Mouse (Mus musculus) embryonic facial prominence, embryonic 14.5 days (tissue): Measurements from ENCODE around the gene Trappc1. TPM values are rescaled to one million over a fixed set of nuclear protein-coding genes. Genes with fewer than 3 reads are reported as not detected.
A peak's percentile ranks its signal among the peaks of the same experiment; 100 is the strongest.

Experiments
- ATAC-seq: fragments of 200-750 bp; cut with Nextera tagmentation; 2 replicates; pipeline ENCODE4 v1.8.0; 2017; ENCODE audit warnings: low read depth, moderate number of reproducible peaks, moderate TSS enrichment
- DNase-seq: peaks from one replicate; pipeline ENCODE4 v3.0.0-alpha.2; 2015; ENCODE audit warnings: low spot score
- H3K27ac ChIP-seq: fragments of 300-500 bp; sonication (generic); replicated peaks from 2 replicates; pipeline ENCODE4 v1.5.1; 2014; ENCODE audit warnings: low read depth, mild to moderate bottlenecking, low read length, moderate library complexity
- H3K27me3 ChIP-seq: fragments of 300-500 bp; sonication (generic); replicated peaks from 2 replicates; pipeline ENCODE4 v1.6.1; 2014; ENCODE audit warnings: low read length; ENCODE audit not compliant: control insufficient read depth, insufficient read depth
- H3K36me3 ChIP-seq: fragments of 300-500 bp; sonication (generic); 2 replicates; pipeline ENCODE4 v1.6.1; 2014; ENCODE audit warnings: low read length, mixed read lengths; ENCODE audit not compliant: control insufficient read depth, insufficient read depth
- H3K4me1 ChIP-seq: fragments of 300-500 bp; sonication (generic); 2 replicates; pipeline ENCODE4 v1.6.1; 2014; ENCODE audit warnings: antibody characterized with exemption, low read length; ENCODE audit not compliant: control insufficient read depth, insufficient read depth
- H3K4me2 ChIP-seq: fragments of 300-500 bp; sonication (generic); 2 replicates; pipeline ENCODE4 v1.6.1; 2014; ENCODE audit warnings: low read depth, mild to moderate bottlenecking, low read length, moderate library complexity, mixed read lengths
- H3K4me3 ChIP-seq: fragments of 300-500 bp; sonication (generic); 2 replicates; pipeline ENCODE4 v1.5.1; 2014; ENCODE audit warnings: low read depth, mild to moderate bottlenecking, low read length
- H3K9ac ChIP-seq: fragments of 300-500 bp; sonication (generic); 2 replicates; pipeline ENCODE4 v1.6.1; 2014; ENCODE audit warnings: low read depth, mild to moderate bottlenecking, low read length, moderate library complexity, mixed read lengths
- H3K9me3 ChIP-seq: fragments of 300-500 bp; sonication (generic); 2 replicates; pipeline ENCODE4 v1.6.1; 2016; ENCODE audit warnings: low read length; ENCODE audit not compliant: control insufficient read depth
- WGBS: fragments of 180-500 bp; shearing (Covaris S2); extraction: QIAGEN DNeasy Blood & Tissue Kit; methylation state at CpG from one replicate; pipeline ENCODE4 v1.1.7; 2014; 5-methylcytosine and 5-hydroxymethylcytosine counted together
- polyA plus RNA-seq: library from polyadenylated mRNA; unstranded; fragments of >200 nt; fragmentation: Nextera tagmentation; extraction: Ambion mirVana; gene quantifications from 2 replicates; pipeline ENCODE4 v1.2.1, GENCODE M21; 2014

The Trappc1 gene
- 147 and 164 TPM in 2 replicates for polyA plus RNA-seq

DNA sequence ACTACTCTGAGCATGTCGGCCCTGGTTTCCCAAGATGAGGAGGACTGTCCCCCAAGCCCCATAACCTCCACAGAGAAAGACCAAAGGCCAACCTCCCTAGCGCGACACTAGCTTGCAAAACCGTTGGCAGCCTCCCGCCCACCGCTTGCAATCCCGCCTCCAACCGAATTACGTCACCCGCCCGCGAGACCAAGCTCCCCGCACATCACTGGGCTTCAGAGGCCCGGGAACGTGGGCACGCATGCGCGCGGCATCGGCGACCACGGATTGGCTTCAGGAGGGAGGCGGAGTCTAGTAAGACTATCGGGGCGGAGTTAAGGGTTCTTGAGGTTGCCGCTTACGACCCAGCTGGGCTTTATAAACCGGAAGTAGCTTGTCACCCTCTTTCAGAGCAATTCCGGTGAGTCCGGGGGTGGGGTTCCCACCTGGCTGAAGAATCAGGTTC lies at the start of gene Trappc1, which contains the start of gene Cntrob:
Trappc1 (plus strand) TSS at position 314 of the 445 bp plus-strand sequence.
Cntrob (minus strand) TSS at position 109 of the 445 bp plus-strand sequence.
- H3K27ac ChIP-seq = peak within 1 kb of the TSS; percentile 88
- ATAC-seq (peak; percentile 94), DNase-seq (peak; percentile 99)
- peaks cover 23% of the 10 kb centered on the region for H3K4me1 ChIP-seq
- peak within 1 kb of the TSS; percentile 89 for H3K4me2 ChIP-seq
- WGBS = under 1% methylated on average over 30 of the region's 30 CpGs
- peaks cover 18% of the 10 kb centered on the region for H3K36me3 ChIP-seq
- peak within 1 kb of the TSS; percentile 66 for H3K4me3 ChIP-seq
- H3K27me3 ChIP-seq = peaks cover 15% of the 10 kb centered on the region
- H3K9me3 ChIP-seq = no peaks in the 10 kb centered on the region
- peak within 1 kb of the TSS; percentile 89 for H3K9ac ChIP-seq

DNA sequence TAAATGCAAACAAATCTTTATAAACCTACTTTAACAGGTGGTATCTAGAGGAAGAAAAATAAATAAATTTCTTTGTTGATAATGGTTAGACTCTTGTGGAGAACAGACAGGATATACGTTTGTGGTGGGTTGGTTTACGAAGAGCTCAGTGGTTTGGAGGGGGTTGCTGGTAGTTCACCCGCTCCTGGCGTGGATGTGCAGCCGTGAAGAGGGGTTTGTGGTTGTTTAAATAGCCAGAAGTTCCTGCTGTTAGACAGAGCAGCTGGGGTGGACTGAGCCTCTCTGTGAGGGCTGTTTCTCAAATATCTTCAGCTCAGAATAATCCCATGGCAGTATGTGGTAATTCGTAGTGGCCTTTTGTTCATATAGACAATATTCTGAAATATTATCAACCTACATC lies 48.1 kb upstream of the Trappc1 start:
- WGBS = 52% methylated on average over 6 of the region's 6 CpGs
- no peak for ATAC-seq

DNA sequence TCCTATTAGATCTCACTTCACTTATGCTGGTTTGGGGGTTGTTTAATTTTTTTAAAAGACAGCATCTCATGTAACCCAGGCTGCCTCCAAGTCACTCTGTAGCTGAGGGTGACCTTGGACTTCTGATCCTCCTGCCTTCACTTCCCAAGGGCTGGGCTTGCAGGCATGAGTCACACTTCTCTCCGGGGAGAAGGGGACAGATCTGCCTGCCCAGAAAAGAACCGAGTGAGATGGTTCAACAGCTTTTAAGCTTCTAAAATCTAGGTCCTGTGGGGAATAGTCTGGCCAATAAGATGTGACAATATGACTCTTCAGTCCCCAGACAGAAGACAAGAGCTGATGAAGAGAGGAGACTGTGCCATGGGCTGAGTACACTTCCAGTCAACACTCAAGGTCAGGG lies 47.7 kb upstream of the Trappc1 start:
- H3K4me2 ChIP-seq = no peak overlapping the region
- ATAC-seq = no peak
- 59% methylated on average over 2 of the region's 2 CpGs for WGBS
- no peak overlapping the region for H3K9ac ChIP-seq
- H3K36me3 ChIP-seq = no peaks in the 10 kb centered on the region
- H3K4me1 ChIP-seq = no peaks in the 10 kb centered on the region
- H3K27ac ChIP-seq = no peak overlapping the region
- no peak overlapping the region for H3K4me3 ChIP-seq
- DNase-seq = no peak
- no peaks in the 10 kb centered on the region for H3K9me3 ChIP-seq
- no peaks in the 10 kb centered on the region for H3K27me3 ChIP-seq

More for the DNA sequence above, 48.1 kb upstream of the Trappc1 start:
- no peak for DNase-seq
- Histone ChIP-seq H3K36me3 (no peaks in the 10 kb centered on the region), H3K27me3 (no peaks in the 10 kb centered on the region), H3K4me2 (no peak overlapping the region), H3K9me3 (no peaks in the 10 kb centered on the region), H3K27ac (no peak overlapping the region), H3K4me3 (no peak overlapping the region), H3K9ac (no peak overlapping the region), H3K4me1 (no peaks in the 10 kb centered on the region)

DNA sequence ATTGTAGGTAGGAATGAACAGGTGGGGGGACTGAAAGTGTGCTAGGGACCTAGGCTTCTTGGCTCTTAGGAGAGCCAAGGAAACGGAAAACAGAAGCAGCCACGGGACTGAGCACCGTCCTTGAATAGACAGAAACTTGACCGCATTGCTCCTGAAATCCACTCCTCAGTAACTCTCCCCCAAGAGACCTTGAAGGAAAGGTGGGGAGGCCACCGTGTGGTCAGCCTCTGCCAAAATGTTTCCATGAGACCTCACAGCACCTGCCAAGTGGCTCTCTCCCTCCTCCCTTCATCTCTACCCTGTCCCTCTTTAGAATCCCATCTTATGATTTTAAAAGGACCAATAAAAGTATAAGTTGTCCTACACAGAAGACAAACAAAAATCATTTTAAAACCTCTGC lies 46.5 kb upstream of the Trappc1 start:
- H3K9me3 ChIP-seq = no peaks in the 10 kb centered on the region
- no peaks in the 10 kb centered on the region for H3K4me1 ChIP-seq
- H3K36me3 ChIP-seq = no peaks in the 10 kb centered on the region
- no peaks in the 10 kb centered on the region for H3K27me3 ChIP-seq
- H3K4me3 ChIP-seq = no peak overlapping the region
- no peak overlapping the region for H3K9ac ChIP-seq
- 74% methylated on average over 5 of the region's 5 CpGs for WGBS
- H3K4me2 ChIP-seq = no peak overlapping the region
- DNase-seq (no peak), ATAC-seq (no peak)
- H3K27ac ChIP-seq = no peak overlapping the region

DNA sequence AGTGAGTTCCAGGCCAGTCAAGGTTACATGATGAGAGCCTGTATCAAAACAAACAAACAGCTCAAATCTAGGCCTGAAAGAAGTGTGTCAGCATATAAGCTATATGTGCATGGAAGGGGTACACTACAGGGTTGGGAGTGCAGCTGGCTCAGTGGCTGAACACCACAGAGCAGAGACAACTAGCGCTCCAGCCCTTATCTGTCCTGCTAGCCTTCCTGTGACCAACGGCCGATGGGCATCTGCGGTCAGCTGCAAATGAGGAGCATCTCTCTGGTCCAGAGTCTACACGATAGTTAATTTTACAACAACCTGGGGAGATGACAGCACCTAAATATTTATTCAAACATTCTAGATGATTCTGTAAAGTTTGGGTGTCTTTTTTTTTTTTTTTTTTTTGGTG lies 32.7 kb upstream of the Trappc1 start:
- Histone ChIP-seq H3K27me3 (no peaks in the 10 kb centered on the region), H3K4me3 (no peak overlapping the region), H3K36me3 (no peaks in the 10 kb centered on the region), H3K27ac (no peak overlapping the region), H3K4me2 (no peak overlapping the region), H3K9ac (no peak overlapping the region), H3K9me3 (no peaks in the 10 kb centered on the region), H3K4me1 (no peaks in the 10 kb centered on the region)
- DNase-seq (no peak), ATAC-seq (no peak)
- 96% methylated on average over 5 of the region's 5 CpGs for WGBS

DNA sequence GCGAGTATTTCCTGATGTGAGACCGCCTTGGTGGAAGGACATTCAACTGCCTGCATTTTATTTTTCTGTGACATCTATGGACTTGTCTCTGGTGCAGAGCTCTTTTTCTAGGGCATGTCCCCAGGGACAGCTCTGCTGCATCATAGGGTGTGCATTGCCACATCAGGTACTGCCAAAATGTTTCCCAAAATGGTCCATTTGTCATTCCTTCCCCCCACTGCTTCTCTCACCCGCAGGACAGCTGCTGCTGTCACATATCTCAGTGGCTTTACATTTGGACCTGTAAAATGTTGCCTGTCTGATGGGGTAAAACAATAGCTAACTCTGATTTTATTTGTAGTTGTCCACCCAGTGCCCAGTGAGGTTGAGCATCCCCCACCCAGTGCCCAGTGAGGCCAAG lies 28.5 kb upstream of the Trappc1 start:
- Histone ChIP-seq H3K9me3 (no peaks in the 10 kb centered on the region), H3K4me3 (no peak overlapping the region), H3K27ac (no peak overlapping the region), H3K36me3 (peaks cover 22% of the 10 kb centered on the region), H3K4me2 (no peak overlapping the region), H3K9ac (no peak overlapping the region), H3K4me1 (no peaks in the 10 kb centered on the region), H3K27me3 (no peaks in the 10 kb centered on the region)
- DNase-seq (peak; percentile 3), ATAC-seq (no peak)
- WGBS = 83% methylated on average over 3 of the region's 3 CpGs

DNA sequence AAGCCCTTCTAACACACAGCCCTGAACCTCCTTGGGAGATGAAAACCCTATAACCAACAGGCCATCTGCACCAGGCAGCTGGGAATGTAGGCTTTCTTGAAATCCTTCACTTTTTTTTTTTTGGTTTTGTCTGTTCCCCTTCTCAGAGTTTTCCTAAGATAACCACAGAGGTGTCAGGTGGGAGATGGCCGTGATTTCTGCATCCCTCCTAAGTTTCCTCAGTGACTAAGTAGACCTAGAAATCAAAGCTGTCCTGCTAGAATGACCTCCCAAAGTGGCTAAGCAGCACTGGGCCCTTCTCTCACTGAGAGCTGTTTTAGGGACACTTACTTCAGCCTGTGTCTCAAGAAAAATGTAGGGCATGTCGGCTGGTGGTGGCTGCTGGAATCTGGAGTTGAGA lies 26.0 kb upstream of the Trappc1 start:
- WGBS = 98% methylated on average over 2 of the region's 2 CpGs
- DNase-seq = no peak
- peaks cover 46% of the 10 kb centered on the region for H3K36me3 ChIP-seq

DNA sequence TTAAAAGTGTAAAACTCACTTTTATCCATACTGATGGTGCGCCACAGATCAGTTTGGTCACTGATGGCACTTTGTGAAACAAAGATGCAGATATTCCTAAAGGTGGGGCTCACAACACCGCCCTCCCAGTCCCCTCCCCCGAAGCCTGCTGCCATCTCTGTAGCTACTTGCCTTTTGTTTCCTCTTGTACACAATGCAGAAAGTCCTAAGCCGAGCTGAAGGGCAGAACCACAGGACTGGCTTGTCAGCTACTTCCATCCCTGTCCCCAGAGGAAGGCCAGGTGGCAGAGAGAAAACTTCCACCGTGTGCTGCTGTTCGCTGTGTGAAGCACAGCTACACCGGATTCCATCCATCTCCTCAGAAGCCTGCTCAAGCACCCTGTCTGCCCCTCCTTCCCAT lies 25.5 kb upstream of the Trappc1 start:
- H3K4me2 ChIP-seq = no peak overlapping the region
- peaks cover 51% of the 10 kb centered on the region for H3K36me3 ChIP-seq
- DNase-seq = no peak

More for the DNA sequence above, 26.0 kb upstream of the Trappc1 start:
- Histone ChIP-seq H3K9me3 (no peaks in the 10 kb centered on the region), H3K27ac (no peak overlapping the region), H3K4me2 (no peak overlapping the region), H3K27me3 (no peaks in the 10 kb centered on the region), H3K4me1 (no peaks in the 10 kb centered on the region), H3K4me3 (no peak overlapping the region), H3K9ac (no peak overlapping the region)
- no peak for ATAC-seq

DNA sequence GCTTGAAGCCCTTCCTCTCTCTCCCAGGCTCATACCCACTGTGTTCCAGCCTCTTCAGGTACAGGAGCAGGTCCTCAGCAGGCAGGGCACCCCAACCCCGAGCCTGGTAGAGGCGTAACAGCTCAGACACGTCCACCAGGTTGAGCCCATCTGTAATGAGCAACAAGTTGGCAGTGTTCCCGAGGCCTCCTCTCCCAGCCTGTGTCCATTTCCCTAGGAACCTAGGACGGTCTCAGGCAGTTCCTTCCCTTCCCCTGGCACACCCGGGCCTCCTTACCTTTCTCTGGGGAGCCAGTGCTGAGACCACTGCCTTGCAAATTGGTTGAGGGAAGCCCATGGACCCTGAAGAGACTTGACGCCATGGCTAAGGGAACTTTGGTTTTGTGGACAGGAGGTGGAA lies 21.0 kb upstream of the Trappc1 start:
- Histone ChIP-seq H3K27ac (no peak overlapping the region), H3K4me1 (no peaks in the 10 kb centered on the region), H3K9ac (no peak overlapping the region), H3K27me3 (no peaks in the 10 kb centered on the region), H3K4me2 (no peak overlapping the region), H3K9me3 (no peaks in the 10 kb centered on the region), H3K4me3 (no peak overlapping the region), H3K36me3 (peaks cover 83% of the 10 kb centered on the region)
- DNase-seq (no peak), ATAC-seq (no peak)
- WGBS = 86% methylated on average over 7 of the region's 7 CpGs

More for the DNA sequence above, 25.5 kb upstream of the Trappc1 start:
- H3K27me3 ChIP-seq = no peaks in the 10 kb centered on the region
- no peak overlapping the region for H3K9ac ChIP-seq
- no peak for ATAC-seq
- no peaks in the 10 kb centered on the region for H3K9me3 ChIP-seq
- no peak overlapping the region for H3K4me3 ChIP-seq
- no peak overlapping the region for H3K27ac ChIP-seq
- H3K4me1 ChIP-seq = no peaks in the 10 kb centered on the region
- WGBS = 73% methylated on average over 7 of the region's 7 CpGs
